Mouse (Mus musculus) lung, postnatal 4 days (tissue): Measurements from ENCODE around the gene Krt35.

Experiments used
- DNase-seq, 2 experiments: peaks; one replicate each; pipeline ENCODE4 v3.0.0; 2021

Gene Krt35

DNA sequence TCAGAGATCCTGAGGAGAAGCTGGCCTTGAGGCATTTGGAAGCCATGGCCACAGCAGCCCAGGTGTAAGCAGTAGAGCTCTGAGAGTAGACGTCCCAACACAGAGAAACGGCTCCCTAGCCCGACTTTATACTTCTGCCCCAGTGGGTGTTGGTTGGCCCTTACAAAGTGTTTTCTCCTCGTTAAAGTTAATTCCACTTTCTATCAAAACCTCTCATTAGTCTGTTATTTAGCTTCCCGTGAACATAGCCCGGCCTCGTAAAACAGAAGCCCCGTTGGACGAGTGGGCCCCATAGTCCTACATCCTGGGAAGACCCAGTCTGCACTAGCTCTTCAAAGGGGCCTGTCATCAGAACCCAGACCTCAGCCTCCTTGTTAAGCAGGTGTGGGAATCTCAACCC, at the start of gene Krt35:
TSS of gene Krt35 (minus strand) at position 101 of the 400 bp plus-strand sequence.
- DNase-seq: no peak

DNA sequence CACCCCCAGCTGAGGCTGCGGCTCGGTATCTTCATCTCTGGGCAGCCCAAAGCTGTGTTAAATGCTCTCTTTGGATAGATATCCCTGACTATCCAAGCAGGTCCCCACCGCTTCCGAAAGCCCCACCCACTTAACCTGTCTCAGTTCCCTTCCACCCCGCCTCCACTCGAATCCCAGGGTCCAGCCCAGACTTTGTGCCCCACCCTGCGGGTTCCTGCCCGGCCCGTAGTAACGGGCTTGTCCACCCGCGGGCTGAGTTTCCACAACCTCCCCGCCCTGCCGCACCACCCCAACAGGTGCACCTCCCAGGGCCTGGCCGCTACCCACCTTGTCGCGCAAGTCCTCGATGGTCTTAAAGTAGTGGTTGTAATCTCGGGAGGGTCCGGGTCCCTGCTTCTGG, 49.1 kb upstream of the Krt35 start:
- DNase-seq: peak; percentile 69 to 79

DNA sequence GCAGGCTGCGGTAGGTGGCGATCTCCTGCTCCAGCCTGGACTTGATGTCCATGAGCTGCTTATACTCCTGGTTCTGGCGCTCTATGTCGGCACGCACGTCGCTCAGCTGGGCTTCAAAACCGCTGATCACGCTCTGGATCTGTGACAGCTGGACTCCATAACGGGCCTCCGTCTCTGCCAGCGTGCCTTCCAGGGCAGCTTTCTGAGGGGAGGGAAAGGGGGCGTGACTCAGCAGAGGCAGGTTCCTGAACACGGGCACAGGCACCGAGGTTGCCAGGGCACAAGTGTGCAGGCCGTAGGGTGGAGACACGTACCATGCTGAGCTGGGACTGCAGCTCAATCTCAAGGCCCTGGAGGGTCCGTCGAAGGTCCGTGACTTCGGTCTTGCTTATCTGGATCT, 44.9 kb upstream of the Krt35 start:
- peak in 1 of 2 experiments; percentile 38 for DNase-seq

DNA sequence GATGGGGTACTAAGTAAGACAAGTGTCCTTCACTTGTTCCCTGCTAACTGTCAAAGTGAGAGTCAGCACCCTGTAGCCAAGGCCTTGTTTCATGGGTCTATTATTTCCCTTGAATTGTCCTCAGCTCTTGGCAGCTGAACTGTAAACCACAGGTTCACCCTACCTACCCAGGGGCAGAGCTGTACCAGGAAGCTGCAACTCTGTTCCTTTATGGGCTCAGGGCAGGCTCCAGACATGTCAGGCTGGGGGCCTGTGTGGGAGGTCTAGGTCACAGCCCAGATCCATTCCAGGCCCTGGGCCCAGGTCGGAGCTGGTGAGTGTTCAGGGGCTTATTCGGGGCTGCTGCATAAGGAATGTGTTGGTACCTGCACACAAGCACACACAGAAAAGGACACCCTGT, 43.4 kb upstream of the Krt35 start:
- DNase-seq: no peak

GRCm38 (mm10) chr11:100138809-100139208, 42.8 kb upstream of the Krt35 start:
- no peak for DNase-seq

GRCm38 (mm10) chr11:100137693-100138092, 41.7 kb upstream of the Krt35 start:
- DNase-seq: no peak

GRCm38 (mm10) chr11:100136559-100136958, 40.5 kb upstream of the Krt35 start:
- DNase-seq: no peak

- no peak for DNase-seq
Measured at GRCm38 (mm10) chr11:100135731-100136130, 39.7 kb upstream of the Krt35 start, which contains the start of gene Krt15. Gene Krt15, minus strand, starts transcription at chr11:100135928.

DNA sequence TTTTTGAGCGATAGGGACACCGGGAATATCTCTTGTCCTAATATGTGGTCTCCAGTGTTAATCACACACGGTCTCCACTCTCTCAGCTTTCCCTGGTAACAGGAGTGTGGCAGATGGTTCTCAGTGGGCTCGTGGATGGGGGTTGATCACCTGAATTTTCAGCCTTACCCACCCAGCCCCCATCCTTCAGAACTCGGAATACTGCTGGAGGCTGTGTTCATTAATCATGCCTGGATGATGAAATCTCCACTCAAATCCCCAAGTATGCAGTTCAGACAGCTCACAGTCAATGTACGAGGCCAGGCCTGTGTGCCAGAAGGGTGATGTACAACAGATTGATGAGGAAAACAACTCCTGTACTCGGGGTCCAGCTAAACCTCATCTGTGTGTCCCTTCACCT, 28.9 kb upstream of the Krt35 start:
- DNase-seq: no peak

- DNase-seq: no peak
Measured at GRCm38 (mm10) chr11:100121466-100121865, 25.4 kb upstream of the Krt35 start, which contains the start of gene Krt13. Gene Krt13, minus strand, starts transcription at chr11:100121566.

DNA sequence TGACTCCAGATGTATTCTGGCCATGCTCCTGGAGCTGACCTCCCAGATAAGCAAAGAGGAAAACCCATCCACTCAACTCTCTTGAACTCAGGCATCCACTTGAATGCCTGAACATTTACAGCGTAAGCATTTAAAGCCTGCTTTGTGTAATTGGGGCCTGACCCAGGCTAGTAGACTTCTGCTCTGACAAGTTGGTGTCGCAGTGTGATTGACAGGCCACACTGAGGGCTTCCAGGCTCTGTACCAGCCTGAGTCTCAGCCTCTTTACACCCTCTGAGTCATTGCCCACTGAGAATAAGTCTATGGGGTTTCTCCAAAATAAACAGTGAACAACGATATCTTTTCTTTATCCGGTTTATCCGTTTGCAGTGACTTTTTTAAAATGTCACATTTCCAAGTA, 24.3 kb upstream of the Krt35 start:
- DNase-seq: no peak

- no peak for DNase-seq
Measured at GRCm38 (mm10) chr11:100113742-100114029, 17.6 kb upstream of the Krt35 start.

- DNase-seq: no peak
Measured at GRCm38 (mm10) chr11:100112935-100113741, 17.1 kb upstream of the Krt35 start.

DNA sequence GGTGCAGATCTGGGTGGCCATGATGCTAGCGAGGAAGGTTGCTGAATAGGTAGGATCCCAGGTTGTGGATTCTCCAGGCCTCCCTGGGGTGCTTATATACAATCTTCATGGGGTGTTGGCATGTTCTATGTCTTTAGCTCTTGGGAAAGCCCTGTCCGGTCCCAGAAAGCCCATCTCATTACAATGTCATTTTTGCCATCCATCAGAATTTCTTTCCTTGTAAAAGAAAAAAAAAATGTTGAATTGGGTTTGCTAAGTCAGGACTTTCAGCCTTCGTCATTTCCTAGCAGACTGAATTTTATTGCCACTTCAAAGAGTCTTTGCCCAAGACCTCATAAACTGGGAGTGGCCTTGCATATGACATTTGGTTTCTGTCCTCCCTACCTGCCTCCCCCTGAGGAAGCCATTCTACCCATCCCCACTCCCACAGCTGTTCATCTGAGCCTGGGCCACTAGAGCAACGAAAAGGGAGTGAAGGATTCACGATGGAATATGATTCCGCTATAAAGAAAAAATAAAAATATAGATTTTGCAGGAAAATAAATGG, 9.6 kb upstream of the Krt35 start, which contains the start of gene Krt36:
TSS of gene Krt36 (minus strand) at position 51 of the 547 bp plus-strand sequence.
- DNase-seq: no peak

DNA sequence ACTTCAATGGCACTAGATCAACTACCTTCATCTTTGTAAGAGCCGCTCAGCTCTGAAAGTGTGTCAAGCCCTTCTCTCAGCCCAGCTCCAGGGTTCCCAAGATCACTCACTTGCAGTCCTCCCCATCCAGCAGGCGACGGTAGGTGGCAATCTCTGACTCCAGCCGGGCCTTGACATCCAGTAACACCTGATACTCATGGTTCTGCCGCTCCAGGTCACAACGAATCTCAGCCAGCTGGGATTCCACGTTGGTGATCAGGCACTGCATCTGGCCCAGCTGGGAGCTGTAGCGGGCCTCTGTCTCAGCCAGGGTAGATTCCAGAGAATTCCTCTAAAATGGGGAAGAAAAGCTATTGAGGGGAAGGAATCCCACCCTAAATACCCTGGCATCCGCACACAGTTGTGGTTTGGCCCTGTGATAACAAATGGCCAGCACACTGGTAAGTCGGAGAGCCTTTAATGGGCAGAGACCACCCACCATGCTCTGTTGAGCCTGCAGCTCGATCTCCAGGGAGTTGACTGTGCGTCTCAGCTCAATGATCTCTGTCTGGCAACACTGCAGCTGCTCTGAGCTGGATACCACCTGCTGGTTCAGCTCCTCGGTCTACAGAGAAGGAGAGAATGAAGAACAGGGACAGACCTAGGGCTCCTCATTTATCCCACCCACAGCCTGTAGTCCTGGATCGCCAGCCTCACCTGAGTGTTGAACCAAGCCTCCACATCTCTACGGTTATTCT, 6.8 kb upstream of the Krt35 start:
- no peak for DNase-seq

DNA sequence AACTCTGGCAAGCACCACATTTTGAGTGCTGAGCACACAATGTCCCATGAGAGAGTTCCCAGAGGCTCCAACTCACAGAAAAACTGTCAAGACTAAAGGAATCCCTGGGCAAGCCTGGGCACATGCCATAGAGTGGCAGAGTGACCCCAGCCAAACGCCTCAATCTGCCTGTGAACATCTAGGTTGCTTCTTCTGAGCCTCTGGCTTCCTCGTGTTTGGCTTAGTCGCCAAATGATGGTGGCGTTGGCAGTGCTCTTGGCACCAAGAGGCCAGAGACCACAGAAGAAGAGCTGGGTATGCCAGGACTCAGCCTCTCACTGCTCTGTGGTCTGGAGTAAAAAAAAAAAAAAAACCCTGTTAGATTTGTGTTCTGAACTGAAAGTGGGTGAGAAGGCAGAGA, 4.3 kb upstream of the Krt35 start:
- DNase-seq: no peak

DNA sequence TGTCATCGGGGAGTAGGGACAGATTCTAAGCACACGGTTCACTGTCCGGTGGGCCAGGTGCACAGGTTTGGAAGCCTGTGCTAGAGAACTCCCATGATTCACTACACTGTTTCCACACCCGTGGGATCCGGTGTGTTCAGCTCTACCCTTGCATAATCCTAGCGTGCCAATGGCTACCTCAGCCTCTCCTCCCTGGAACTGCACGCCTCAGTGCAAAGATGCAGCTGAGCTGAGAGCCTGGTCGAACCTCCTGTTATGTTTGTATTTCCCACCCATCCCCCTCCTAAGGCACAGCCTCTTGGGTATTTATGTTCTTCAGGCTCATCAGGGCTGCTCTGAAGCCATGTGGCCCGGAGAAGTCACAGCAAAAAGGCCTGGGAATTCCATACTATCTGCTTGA, 1.8 kb upstream of the Krt35 start:
- DNase-seq: no peak

DNA sequence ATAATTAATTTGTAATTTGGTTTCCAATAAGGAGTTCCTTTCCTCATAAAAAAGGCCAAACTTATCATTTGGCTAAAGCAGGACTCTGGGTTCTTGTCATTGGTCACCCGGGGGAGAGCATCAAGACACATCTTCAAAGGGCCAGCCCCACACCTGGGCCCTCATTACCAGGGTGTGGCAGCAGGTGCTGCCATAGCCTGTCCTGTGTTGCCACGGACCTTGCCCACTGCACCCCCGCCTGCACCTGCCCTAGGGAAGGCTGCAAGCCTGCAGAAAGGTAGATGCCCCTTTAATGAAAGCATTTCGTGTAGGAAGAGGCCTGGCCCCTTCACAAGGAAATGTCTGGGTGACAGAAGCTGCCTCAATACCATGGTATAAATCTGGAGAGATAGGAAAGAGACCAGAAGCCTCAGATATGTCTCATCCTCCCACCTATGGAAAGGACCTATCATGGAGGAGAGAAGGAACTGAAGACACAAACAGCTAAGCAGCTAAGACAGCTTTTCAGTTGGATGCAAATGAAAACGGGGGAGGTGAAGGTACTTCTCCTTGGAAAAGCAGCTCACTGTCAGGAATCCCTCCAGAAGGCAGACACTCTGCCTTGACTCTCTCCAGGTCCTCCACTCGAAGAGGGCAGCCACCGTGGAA, 7.5 kb downstream of the Krt35 start:
- no peak for DNase-seq

DNA sequence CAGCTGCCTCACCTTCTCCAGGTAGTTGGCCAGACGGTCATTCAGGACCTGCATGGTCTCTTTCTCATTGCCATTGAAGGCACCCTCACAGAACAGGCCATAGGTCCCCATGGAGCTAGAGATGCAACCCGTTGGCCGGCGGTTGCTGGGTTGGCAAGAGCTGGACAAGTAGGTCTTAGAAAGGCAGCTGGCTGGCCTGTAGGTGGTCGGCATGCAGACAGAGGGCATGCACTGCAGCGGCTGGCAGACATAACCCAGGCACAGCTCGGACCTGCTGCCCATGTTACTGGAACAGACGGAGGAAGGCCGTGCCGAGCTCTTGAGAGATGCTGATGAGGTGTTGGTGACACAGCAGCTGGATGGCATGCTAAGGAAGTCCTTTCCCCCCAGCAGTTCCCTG, 8.2 kb downstream of the Krt35 start, which contains the start of gene Krt32:
TSS of gene Krt32 (minus strand) at position 366 of the 400 bp plus-strand sequence.
- DNase-seq: no peak

GRCm38 (mm10) chr11:100073873-100074272, 22.2 kb downstream of the Krt35 start:
- no peak for DNase-seq

GRCm38 (mm10) chr11:100067293-100068036, 28.6 kb downstream of the Krt35 start:
- peak; percentile 44 to 62 for DNase-seq

DNA sequence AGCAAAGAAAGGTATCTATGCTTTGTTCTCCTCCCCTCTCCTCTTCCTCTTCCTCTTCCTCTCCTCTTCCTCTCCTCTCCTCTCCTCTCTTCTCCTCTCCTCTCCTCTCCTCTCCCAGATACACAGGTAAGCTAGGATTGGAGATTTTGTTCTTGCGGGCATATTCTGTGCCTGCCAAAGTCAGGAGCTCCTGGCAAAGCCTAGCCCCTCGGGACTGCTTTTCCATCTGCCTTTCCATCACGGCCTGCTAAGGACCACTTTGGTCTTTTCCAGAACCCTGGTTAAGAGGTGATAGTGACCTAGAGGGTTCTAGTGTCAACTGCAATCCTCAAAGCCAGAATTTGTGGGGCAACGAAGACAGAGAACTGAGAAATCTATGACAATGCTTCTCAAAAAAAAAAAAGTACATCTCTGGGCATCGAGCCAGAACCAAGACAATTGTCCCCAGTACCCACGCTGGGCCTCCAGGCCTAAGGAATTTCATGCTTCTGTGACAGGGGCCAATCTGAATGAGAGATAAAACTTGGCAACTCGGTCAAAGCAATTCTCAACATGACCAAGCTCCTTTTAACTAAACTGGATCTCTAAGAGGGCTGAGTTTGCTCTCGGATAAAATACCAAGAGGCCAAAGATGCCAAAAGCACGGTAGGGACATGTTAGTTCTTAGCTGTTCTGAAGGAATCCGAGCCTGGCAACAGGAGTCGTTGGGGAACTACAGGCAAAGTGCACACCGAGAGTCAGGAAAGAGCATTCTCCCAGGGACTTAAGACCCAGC, 29.6 kb downstream of the Krt35 start:
- DNase-seq: no peak
